Mouse (Mus musculus): ENCODE measurements around the gene St8sia2.
"Not testable (repeated sequence)": the region's sequence is repeated elsewhere in the genome, so short reads cannot be mapped to it uniquely, and the experiment has no call there.

The St8sia2 gene

GRCm38 (mm10) chr7:73989366-73989765 is 24.1 kb downstream of the St8sia2 start:
- DNase-seq (ENCODE audit: low spot score in 2 of 2): no peak

- DNase-seq (ENCODE audit: low spot score in 2 of 2): not testable (repeated sequence)
Observed at GRCm38 (mm10) chr7:73972157-73972556, 41.3 kb downstream of the St8sia2 start.

GRCm38 (mm10) chr7:73965164-73965563 is 48.3 kb downstream of the St8sia2 start:
- no peak for DNase-seq (ENCODE audit: low spot score in 2 of 2)

GRCm38 (mm10) chr7:73962431-73962830 is 51.1 kb downstream of the St8sia2 start:
- no peak for DNase-seq (ENCODE audit: low spot score in 2 of 2)

- no peak for DNase-seq (ENCODE audit: low spot score in 2 of 2)
Observed at GRCm38 (mm10) chr7:73954441-73954840, 59.0 kb downstream of the St8sia2 start.

GRCm38 (mm10) chr7:73953131-73953530 is 60.4 kb downstream of the St8sia2 start:
- DNase-seq (ENCODE audit: low spot score in 2 of 2): no peak

GRCm38 (mm10) chr7:73941640-73942039 is 71.8 kb downstream of the St8sia2 start:
- DNase-seq (ENCODE audit: low spot score in 2 of 2): no peak

GRCm38 (mm10) chr7:73939236-73939635 is 74.3 kb downstream of the St8sia2 start:
- DNase-seq (ENCODE audit: low spot score in 2 of 2): no peak

- DNase-seq (ENCODE audit: low spot score in 2 of 2): no peak
Observed at GRCm38 (mm10) chr7:73938046-73938810, 75.3 kb downstream of the St8sia2 start.

- DNase-seq (ENCODE audit: low spot score in 2 of 2): no peak
Observed at GRCm38 (mm10) chr7:73936119-73936518, 77.4 kb downstream of the St8sia2 start.

- DNase-seq (ENCODE audit: low spot score in 2 of 2): no peak
Observed at GRCm38 (mm10) chr7:73935703-73936102, 77.8 kb downstream of the St8sia2 start.

- DNase-seq (ENCODE audit: low spot score in 2 of 2): no peak
Observed at GRCm38 (mm10) chr7:73933036-73933435, 80.5 kb downstream of the St8sia2 start.

GRCm38 (mm10) chr7:73920921-73921485 is 92.5 kb downstream of the St8sia2 start:
- no peak for DNase-seq (ENCODE audit: low spot score in 2 of 2)

GRCm38 (mm10) chr7:73917633-73918311 is 95.7 kb downstream of the St8sia2 start:
- no peak for DNase-seq (ENCODE audit: low spot score in 2 of 2)

GRCm38 (mm10) chr7:73911899-73912298 is 101.6 kb downstream of the St8sia2 start:
- DNase-seq (ENCODE audit: low spot score in 2 of 2): no peak

GRCm38 (mm10) chr7:73910843-73911242 is 102.6 kb downstream of the St8sia2 start:
- DNase-seq (ENCODE audit: low spot score in 2 of 2): no peak

GRCm38 (mm10) chr7:73909432-73910205 is 103.9 kb downstream of the St8sia2 start:
- DNase-seq (ENCODE audit: low spot score in 2 of 2): no peak

GRCm38 (mm10) chr7:73894506-73894905 is 119.0 kb downstream of the St8sia2 start:
- no peak for DNase-seq (ENCODE audit: low spot score in 2 of 2)

- no peak for DNase-seq (ENCODE audit: low spot score in 2 of 2)
Observed at GRCm38 (mm10) chr7:73891830-73892229, 121.7 kb downstream of the St8sia2 start.

- no peak for DNase-seq (ENCODE audit: low spot score in 2 of 2)
Observed at GRCm38 (mm10) chr7:73890891-73891610, 122.4 kb downstream of the St8sia2 start.

- DNase-seq (ENCODE audit: low spot score in 2 of 2): no peak
Observed at GRCm38 (mm10) chr7:73890466-73890865, 123.0 kb downstream of the St8sia2 start.

Measured in spleen, postnatal 14 days (tissue).